Mouse (Mus musculus) embryonic facial prominence, embryonic 13.5 days (tissue): ENCODE results near the gene Lhfpl2. TPM values are rescaled to one million over a fixed set of nuclear protein-coding genes. Genes with fewer than 3 reads are reported as not detected.

Experiments used
- ATAC-seq: fragments of 200-750 bp; cut with Nextera tagmentation; 2 replicates; pipeline ENCODE4 v1.8.0; 2017; ENCODE audit warnings: low read depth; ENCODE audit not compliant: insufficient number of reproducible peaks, insufficient read depth, low FRiP score, low TSS enrichment
- H3K27ac ChIP-seq: fragments of 300-500 bp; sonication (generic); 2 replicates; pipeline ENCODE4 v1.5.1; 2015; ENCODE audit warnings: moderate library complexity, mild to moderate bottlenecking, inconsistent platforms
- H3K27me3 ChIP-seq: fragments of 300-500 bp; sonication (generic); 2 replicates; pipeline ENCODE4 v1.6.1; 2015; ENCODE audit warnings: mild to moderate bottlenecking, inconsistent platforms
- H3K36me3 ChIP-seq: fragments of 300-500 bp; sonication (generic); 2 replicates; pipeline ENCODE4 v1.6.1; 2015; ENCODE audit warnings: mild to moderate bottlenecking, inconsistent platforms
- H3K4me1 ChIP-seq: fragments of 300-500 bp; sonication (generic); 2 replicates; pipeline ENCODE4 v1.6.1; 2015; ENCODE audit warnings: inconsistent platforms
- H3K4me2 ChIP-seq: fragments of 300-500 bp; sonication (generic); 2 replicates; pipeline ENCODE4 v1.6.1; 2015; ENCODE audit warnings: moderate library complexity, mild to moderate bottlenecking, inconsistent platforms
- H3K4me3 ChIP-seq: fragments of 300-500 bp; sonication (generic); 2 replicates; pipeline ENCODE4 v1.5.1; 2015; ENCODE audit warnings: mild to moderate bottlenecking, inconsistent platforms
- H3K9ac ChIP-seq: fragments of 300-500 bp; sonication (generic); 2 replicates; pipeline ENCODE4 v1.6.1; 2015; ENCODE audit warnings: mild to moderate bottlenecking, inconsistent platforms
- H3K9me3 ChIP-seq: fragments of 300-500 bp; sonication (generic); 2 replicates; pipeline ENCODE4 v1.6.1; 2016; ENCODE audit warnings: inconsistent platforms
- whole genome bisulfite sequencing: fragments of 180-500 bp; shearing (Covaris S2); methylation state at CpG from one replicate; pipeline ENCODE4 v1.1.7; 2015; ENCODE audit warnings: mixed read lengths; 5-methylcytosine and 5-hydroxymethylcytosine counted together
- polyA plus RNA-seq: library from polyadenylated mRNA; unstranded; fragments of >200 nt; fragmentation: Nextera tagmentation; extraction: Ambion mirVana; gene quantifications from 2 replicates; pipeline ENCODE4 v1.2.1, GENCODE M21; 2015

Lhfpl2 gene
- polyA plus RNA-seq, 1 experiment from 2014 or later, result 59.2 TPM

- H3K4me2 ChIP-seq, result no peak overlapping the region
- ATAC-seq, result no peak
These were observed 47.4 kb downstream of the Lhfpl2 start for GRCm38 (mm10) chr13:94104866-94105475.

GRCm38 (mm10) chr13:94106431-94106830, 48.8 kb downstream of the Lhfpl2 start:
- H3K27ac ChIP-seq, result peak overlapping the region; percentile 49

More at GRCm38 (mm10) chr13:94104866-94105475, 47.4 kb downstream of the Lhfpl2 start:
- Histone ChIP-seq H3K27me3 (no peaks in the 10 kb centered on the region), H3K4me1 (peaks cover 76% of the 10 kb centered on the region), H3K9ac (no peak overlapping the region), H3K36me3 (peaks cover under 1% of the 10 kb centered on the region; the same call in 1 of the 2 replicates), H3K4me3 (no peak overlapping the region), H3K9me3 (no peaks in the 10 kb centered on the region), H3K27ac (peak overlapping the region; percentile 75)
- whole genome bisulfite sequencing, result 53% methylated on average over 8 of the region's 8 CpGs

GRCm38 (mm10) chr13:94106983-94107382, 49.4 kb downstream of the Lhfpl2 start:
- peak overlapping the region; percentile 49 for H3K27ac ChIP-seq
- ATAC-seq, result no peak
- no peaks in the 10 kb centered on the region for H3K27me3 ChIP-seq
- no peak overlapping the region for H3K4me2 ChIP-seq
- 46% methylated on average over 7 of the region's 7 CpGs for whole genome bisulfite sequencing
- no peak overlapping the region for H3K4me3 ChIP-seq
- H3K9me3 ChIP-seq, result no peaks in the 10 kb centered on the region
- no peak overlapping the region for H3K9ac ChIP-seq
- H3K36me3 ChIP-seq, result peaks cover 9% of the 10 kb centered on the region; the same call in 1 of the 2 replicates
- H3K4me1 ChIP-seq, result peaks cover 71% of the 10 kb centered on the region

More at GRCm38 (mm10) chr13:94106431-94106830, 48.8 kb downstream of the Lhfpl2 start:
- Histone ChIP-seq H3K4me1 (peaks cover 72% of the 10 kb centered on the region), H3K36me3 (peaks cover 3% of the 10 kb centered on the region; the same call in 1 of the 2 replicates), H3K27me3 (no peaks in the 10 kb centered on the region), H3K4me3 (no peak overlapping the region), H3K9me3 (no peaks in the 10 kb centered on the region), H3K9ac (no peak overlapping the region), H3K4me2 (no peak overlapping the region)
- 66% methylated on average over 8 of the region's 8 CpGs for WGBS
- no peak for ATAC-seq

GRCm38 (mm10) chr13:94110556-94110955, 53.0 kb downstream of the Lhfpl2 start:
- Histone ChIP-seq H3K4me3 (no peak overlapping the region), H3K36me3 (peaks cover 21% of the 10 kb centered on the region), H3K4me1 (peaks cover 62% of the 10 kb centered on the region), H3K27me3 (no peaks in the 10 kb centered on the region), H3K4me2 (no peak overlapping the region), H3K27ac (0 out of 2 replicates have a peak overlapping the region, but pooled peaks have one; percentile 52), H3K9me3 (no peaks in the 10 kb centered on the region), H3K9ac (no peak overlapping the region)
- WGBS, result 78% methylated on average over 8 of the region's 8 CpGs
- ATAC-seq, result no peak

- 44% methylated on average over 4 of the region's 4 CpGs for WGBS
- Histone ChIP-seq H3K36me3 (peaks cover 23% of the 10 kb centered on the region), H3K4me2 (no peak overlapping the region), H3K9ac (no peak overlapping the region), H3K27ac (peak overlapping the region; percentile 81), H3K4me3 (no peak overlapping the region), H3K9me3 (no peaks in the 10 kb centered on the region), H3K27me3 (no peaks in the 10 kb centered on the region), H3K4me1 (peaks cover 42% of the 10 kb centered on the region)
- no peak for ATAC-seq
These were observed 57.9 kb downstream of the Lhfpl2 start for GRCm38 (mm10) chr13:94115476-94115875.

GRCm38 (mm10) chr13:94116705-94117410, 59.3 kb downstream of the Lhfpl2 start:
- ATAC-seq, result peak; percentile 82
- H3K36me3 ChIP-seq, result peaks cover 23% of the 10 kb centered on the region
- 13% methylated on average over 13 of the region's 13 CpGs for WGBS
- 0 out of 2 replicates have a peak overlapping the region, but pooled peaks have one; percentile 4 for H3K4me3 ChIP-seq
- H3K4me2 ChIP-seq, result peak overlapping the region; percentile 42
- no peaks in the 10 kb centered on the region for H3K9me3 ChIP-seq
- no peak overlapping the region for H3K9ac ChIP-seq
- peaks cover 37% of the 10 kb centered on the region for H3K4me1 ChIP-seq
- peak overlapping the region; percentile 81 for H3K27ac ChIP-seq
- no peaks in the 10 kb centered on the region for H3K27me3 ChIP-seq

GRCm38 (mm10) chr13:94117522-94117921, 59.9 kb downstream of the Lhfpl2 start:
- Histone ChIP-seq H3K27me3 (no peaks in the 10 kb centered on the region), H3K27ac (peak overlapping the region; percentile 81), H3K4me2 (0 out of 2 replicates have a peak overlapping the region, but pooled peaks have one; percentile 42), H3K4me3 (no peak overlapping the region), H3K36me3 (peaks cover 19% of the 10 kb centered on the region), H3K9ac (no peak overlapping the region), H3K4me1 (peaks cover 37% of the 10 kb centered on the region), H3K9me3 (no peaks in the 10 kb centered on the region)
- ATAC-seq, result no peak
- WGBS, result 86% methylated on average over 10 of the region's 10 CpGs

- no peak overlapping the region for H3K27ac ChIP-seq
- H3K9me3 ChIP-seq, result no peaks in the 10 kb centered on the region
- H3K4me1 ChIP-seq, result peaks cover 40% of the 10 kb centered on the region
- H3K4me2 ChIP-seq, result no peak overlapping the region
- H3K27me3 ChIP-seq, result no peaks in the 10 kb centered on the region
- H3K36me3 ChIP-seq, result peaks cover 18% of the 10 kb centered on the region
- no peak overlapping the region for H3K4me3 ChIP-seq
- H3K9ac ChIP-seq, result no peak overlapping the region
- 100% methylated on average over 1 of the region's 1 CpGs for WGBS
- ATAC-seq, result no peak
These were observed 60.5 kb downstream of the Lhfpl2 start for GRCm38 (mm10) chr13:94118091-94118490.

- H3K4me2 ChIP-seq, result no peak overlapping the region
- peaks cover 18% of the 10 kb centered on the region for H3K36me3 ChIP-seq
- H3K4me3 ChIP-seq, result no peak overlapping the region
- H3K27ac ChIP-seq, result no peak overlapping the region
- H3K4me1 ChIP-seq, result peaks cover 38% of the 10 kb centered on the region
- 91% methylated on average over 5 of the region's 5 CpGs for WGBS
- ATAC-seq, result no peak
- H3K9me3 ChIP-seq, result no peaks in the 10 kb centered on the region
- H3K9ac ChIP-seq, result no peak overlapping the region
- H3K27me3 ChIP-seq, result no peaks in the 10 kb centered on the region
These were observed 61.7 kb downstream of the Lhfpl2 start for GRCm38 (mm10) chr13:94119309-94119708.

- no peak overlapping the region for H3K9ac ChIP-seq
- no peak overlapping the region for H3K4me3 ChIP-seq
- ATAC-seq, result no peak
- 75% methylated on average over 16 of the region's 16 CpGs for WGBS
- no peak overlapping the region for H3K27ac ChIP-seq
- H3K4me2 ChIP-seq, result no peak overlapping the region
- H3K9me3 ChIP-seq, result no peaks in the 10 kb centered on the region
- H3K4me1 ChIP-seq, result peaks cover 18% of the 10 kb centered on the region
- no peaks in the 10 kb centered on the region for H3K27me3 ChIP-seq
- peaks cover 22% of the 10 kb centered on the region for H3K36me3 ChIP-seq
These were observed 65.4 kb downstream of the Lhfpl2 start for GRCm38 (mm10) chr13:94122703-94123592.

GRCm38 (mm10) chr13:94130394-94130793, 72.8 kb downstream of the Lhfpl2 start:
- Histone ChIP-seq H3K4me1 (peaks cover 50% of the 10 kb centered on the region), H3K4me3 (no peak overlapping the region), H3K27ac (peak overlapping the region; percentile 81), H3K36me3 (no peaks in the 10 kb centered on the region), H3K27me3 (no peaks in the 10 kb centered on the region), H3K9ac (no peak overlapping the region), H3K4me2 (peak overlapping the region; percentile 38), H3K9me3 (no peaks in the 10 kb centered on the region)
- no peak for ATAC-seq
- 26% methylated on average over 7 of the region's 7 CpGs for WGBS
